Mouse (Mus musculus): ENCODE results near the gene Cldnd2.

Cldnd2 gene

GRCm38 (mm10) chr7:43447801-43448200 is 7.2 kb downstream of the Cldnd2 start:
- DNase-seq (ENCODE audit: low read depth, low spot score): no peak

- DNase-seq (ENCODE audit: low read depth, low spot score): no peak
Measured at GRCm38 (mm10) chr7:43448246-43448645, 7.7 kb downstream of the Cldnd2 start.

GRCm38 (mm10) chr7:43449811-43450210 is 9.2 kb downstream of the Cldnd2 start:
- DNase-seq (ENCODE audit: low read depth, low spot score): no peak

- DNase-seq (ENCODE audit: low read depth, low spot score): no peak
Measured at GRCm38 (mm10) chr7:43451726-43452125, 11.1 kb downstream of the Cldnd2 start.

- no peak for DNase-seq (ENCODE audit: low read depth, low spot score)
Measured at GRCm38 (mm10) chr7:43452609-43453008, 12.0 kb downstream of the Cldnd2 start.

- DNase-seq (ENCODE audit: low read depth, low spot score): no peak
Measured at GRCm38 (mm10) chr7:43453599-43454355, 13.2 kb downstream of the Cldnd2 start.

GRCm38 (mm10) chr7:43454371-43454770 is 13.8 kb downstream of the Cldnd2 start:
- no peak for DNase-seq (ENCODE audit: low read depth, low spot score)

- DNase-seq (ENCODE audit: low read depth, low spot score): no peak
Measured at GRCm38 (mm10) chr7:43462851-43463250, 22.3 kb downstream of the Cldnd2 start, which contains the start of gene Vsig10l. TSS of gene Vsig10l (plus strand) at chr7:43463151.

- no peak for DNase-seq (ENCODE audit: low read depth, low spot score)
Measured at GRCm38 (mm10) chr7:43463976-43464375, 23.4 kb downstream of the Cldnd2 start.

GRCm38 (mm10) chr7:43464864-43465343 is 24.3 kb downstream of the Cldnd2 start:
- DNase-seq (ENCODE audit: low read depth, low spot score): peak; percentile 35

GRCm38 (mm10) chr7:43465344-43466098 is 24.9 kb downstream of the Cldnd2 start:
- peak; percentile 66 for DNase-seq (ENCODE audit: low read depth, low spot score)

- peak; percentile 68 for DNase-seq (ENCODE audit: low read depth, low spot score)
Measured at GRCm38 (mm10) chr7:43466099-43466694, 25.6 kb downstream of the Cldnd2 start.

- DNase-seq (ENCODE audit: low read depth, low spot score): peak; percentile 49
Measured at GRCm38 (mm10) chr7:43470373-43470772, 29.8 kb downstream of the Cldnd2 start.

GRCm38 (mm10) chr7:43475706-43476105 is 35.1 kb downstream of the Cldnd2 start:
- DNase-seq (ENCODE audit: low read depth, low spot score): no peak

GRCm38 (mm10) chr7:43476376-43476775 is 35.8 kb downstream of the Cldnd2 start:
- DNase-seq (ENCODE audit: low read depth, low spot score): no peak

GRCm38 (mm10) chr7:43481191-43481590 is 40.6 kb downstream of the Cldnd2 start:
- no peak for DNase-seq (ENCODE audit: low read depth, low spot score)

GRCm38 (mm10) chr7:43482090-43482716 is 41.6 kb downstream of the Cldnd2 start:
- no peak for DNase-seq (ENCODE audit: low read depth, low spot score)

GRCm38 (mm10) chr7:43483236-43483635 is 42.7 kb downstream of the Cldnd2 start:
- no peak for DNase-seq (ENCODE audit: low read depth, low spot score)

- DNase-seq (ENCODE audit: low read depth, low spot score): no peak
Measured at GRCm38 (mm10) chr7:43488646-43489045, 48.1 kb downstream of the Cldnd2 start.

- DNase-seq (ENCODE audit: low read depth, low spot score): no peak
Measured at GRCm38 (mm10) chr7:43489631-43490125, 49.1 kb downstream of the Cldnd2 start, which contains the start of gene Iglon5. TSS of gene Iglon5 (minus strand) at chr7:43490075.

- peak; percentile 70 for DNase-seq (ENCODE audit: low read depth, low spot score)
Measured at GRCm38 (mm10) chr7:43490182-43490584, 49.6 kb downstream of the Cldnd2 start.
